Mouse (Mus musculus) c-Kit-positive CD71-negative TER-119-negative erythroid progenitor cells, embryonic 14.5 days (primary cell): ENCODE measurements at regions not wholly inside any gene's neighbourhood (a gene's known extent, or its start where the extent isn't known, plus 50 kb on each side); places are given as distances from the start of the nearest gene placed in this dataset.

Experiments
- DNase-seq: peaks from one replicate; pipeline ENCODE4 v3.0.0-alpha.2; 2013; ENCODE audit warnings: low read depth

- DNase-seq: no peak
Measured at GRCm38 (mm10) chr6:91619735-91620732, 63.8 kb upstream of the Slc6a6 start.

- no peak for DNase-seq
Measured at GRCm38 (mm10) chr6:91621437-91621836, 62.4 kb upstream of the Slc6a6 start.

GRCm38 (mm10) chr6:91622425-91622824, 61.4 kb upstream of the Slc6a6 start:
- no peak for DNase-seq

GRCm38 (mm10) chr6:91623646-91624045, 60.2 kb upstream of the Slc6a6 start:
- DNase-seq: no peak

GRCm38 (mm10) chr6:91629230-91629629, 54.6 kb upstream of the Slc6a6 start:
- DNase-seq: no peak

GRCm38 (mm10) chr6:91631261-91631660, 52.6 kb upstream of the Slc6a6 start:
- DNase-seq: no peak
